Comparison of ENCODE assay signal across 27 mouse cellular contexts in the genomic region with DNA sequence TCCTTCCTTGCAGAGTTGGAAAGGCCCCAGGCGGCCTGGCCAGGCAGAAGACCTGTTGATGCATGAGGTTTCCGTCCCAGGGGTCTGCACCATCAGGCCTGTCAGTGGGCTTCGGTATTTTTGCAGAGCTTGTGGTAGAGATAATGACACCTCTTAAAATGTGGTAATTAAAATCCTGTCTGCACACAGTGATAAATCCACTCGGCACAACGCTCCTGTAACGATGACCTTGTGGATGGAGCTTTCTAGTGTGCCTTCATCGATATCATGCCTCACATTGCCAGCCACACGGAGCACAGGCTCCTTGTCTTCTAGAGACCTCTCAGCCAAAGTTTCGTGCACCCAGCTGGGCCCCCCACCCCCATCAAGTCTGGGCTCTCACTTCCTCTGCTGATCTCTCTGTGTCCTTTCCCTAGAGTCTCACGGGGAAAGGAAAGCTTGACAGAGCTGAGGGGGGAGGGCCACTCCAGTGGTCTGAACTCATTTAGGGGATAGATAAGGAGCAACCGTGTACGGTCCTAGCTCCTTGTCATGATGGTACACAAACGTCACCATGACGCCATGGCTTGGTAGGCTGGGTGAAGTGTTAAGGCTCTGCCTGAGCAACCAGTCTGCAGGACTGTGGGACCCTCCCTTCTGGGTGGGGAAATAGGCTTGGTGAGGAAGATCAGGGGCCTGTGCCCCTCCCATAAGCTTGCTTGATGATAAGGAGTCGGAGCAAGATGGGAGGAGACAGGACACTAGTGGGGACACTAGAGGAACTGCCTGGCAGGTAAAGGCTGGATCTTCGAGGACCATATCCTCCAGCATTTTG.
DNase-seq lines count a peak whose midpoint lies in the region; ATAC-seq and TF ChIP-seq lines count a peak whose summit lies in the region.
"Had no signal": no experiment of that assay in that cellular context is flagged by ENCODE, and none has a peak within 500 bp of the region (broad histone marks: within the 10 kb centered on the region; RNA-seq: fewer than 3 reads in every experiment).

No protein-coding gene starts in this region.

- ATAC-seq in liver, postnatal 0 days: no peak
- peak; percentile 68 for ATAC-seq in liver, embryonic 16.5 days (ENCODE audit: low read depth)
- ATAC-seq: intestine, postnatal 0 days; midbrain, embryonic 15.5 days had no signal

- H3K27me3 ChIP-seq in heart, embryonic 10.5 days (ENCODE audit: insufficient read depth, poor library complexity, severe bottlenecking): peaks cover 31% of the 10 kb centered on the region
- no peaks in the 10 kb centered on the region for H3K27me3 ChIP-seq in liver, postnatal 0 days (ENCODE audit: insufficient read depth, low read length)
- H3K27me3 ChIP-seq in liver, embryonic 16.5 days (ENCODE audit: control insufficient read depth, insufficient read depth, low read depth, low read length): no peaks in the 10 kb centered on the region

- 27% methylated on average over 16 of the region's 16 CpGs for WGBS in heart, embryonic 10.5 days
- WGBS in liver, postnatal 0 days (ENCODE audit: insufficient replicate concordance): 34% methylated on average over 16 of the region's 16 CpGs
- 15% methylated on average over 16 of the region's 16 CpGs for WGBS in liver, embryonic 16.5 days (ENCODE audit: insufficient replicate concordance)

- no peaks in the 10 kb centered on the region for H3K9me3 ChIP-seq in heart, embryonic 10.5 days
- no peaks in the 10 kb centered on the region for H3K9me3 ChIP-seq in liver, postnatal 0 days (ENCODE audit: low read length)
- no peaks in the 10 kb centered on the region for H3K9me3 ChIP-seq in liver, embryonic 16.5 days (replicated peaks; ENCODE audit: control insufficient read depth, low read length)
- H3K9me3 ChIP-seq: embryonic facial prominence, embryonic 15.5 days; megakaryocyte, embryonic 14.5 days; midbrain, embryonic 15.5 days had no signal

- peak overlapping the region; percentile 59; the same call in 1 of the 2 replicates for H3K27ac ChIP-seq in heart, embryonic 10.5 days
- H3K27ac ChIP-seq in liver, postnatal 0 days (ENCODE audit: low read depth): no peak overlapping the region
- H3K27ac ChIP-seq in liver, embryonic 16.5 days (ENCODE audit: low read length): no peak overlapping the region
- H3K27ac ChIP-seq: embryonic facial prominence, embryonic 15.5 days; kidney, postnatal 0 days; layer of hippocampus, adult 2 months; midbrain, embryonic 15.5 days had no signal

- peaks cover 43% of the 10 kb centered on the region for H3K4me1 ChIP-seq in heart, embryonic 10.5 days
- no peaks in the 10 kb centered on the region for H3K4me1 ChIP-seq in liver, postnatal 0 days (ENCODE audit: insufficient read depth)
- no peaks in the 10 kb centered on the region for H3K4me1 ChIP-seq in liver, embryonic 16.5 days (ENCODE audit: control insufficient read depth, low read depth, low read length)

- no peak overlapping the region for H3K4me2 ChIP-seq in liver, postnatal 0 days (ENCODE audit: low read depth, low read length)
- H3K4me2 ChIP-seq in liver, embryonic 16.5 days (ENCODE audit: low read depth, low read length): no peak overlapping the region
- H3K4me2 ChIP-seq: embryonic facial prominence, embryonic 15.5 days; midbrain, embryonic 15.5 days had no signal

- no peaks in the 10 kb centered on the region for H3K36me3 ChIP-seq in heart, embryonic 10.5 days
- H3K36me3 ChIP-seq in liver, postnatal 0 days (replicated peaks; ENCODE audit: insufficient read depth, low read length): no peaks in the 10 kb centered on the region
- no peaks in the 10 kb centered on the region for H3K36me3 ChIP-seq in liver, embryonic 16.5 days (ENCODE audit: control insufficient read depth, insufficient read depth)
- H3K36me3 ChIP-seq: embryonic facial prominence, embryonic 15.5 days; midbrain, embryonic 15.5 days had no signal

- H3K9ac ChIP-seq in liver, postnatal 0 days (replicated peaks): no peak overlapping the region
- no peak overlapping the region for H3K9ac ChIP-seq in liver, embryonic 16.5 days (ENCODE audit: low read depth, low read length)
- H3K9ac ChIP-seq: embryonic facial prominence, embryonic 15.5 days; midbrain, embryonic 15.5 days had no signal

- no peak for DNase-seq in heart, embryonic 10.5 days (ENCODE audit: low spot score)
- DNase-seq in heart, adult 9 months (ENCODE audit: low spot score in 2 of 2): no peak
- peak; percentile 46 for DNase-seq in liver
- DNase-seq in liver, postnatal 0 days: no peak
- DNase-seq in c-Kit-positive CD71-positive TER-119-positive erythroid progenitor cells, embryonic 14.5 days (ENCODE audit: low spot score): peak; percentile 29
- DNase-seq in thymus, postnatal 10 days (ENCODE audit: low spot score in 2 of 2): no peak
- no peak for DNase-seq in adrenal gland, postnatal 36 days
- DNase-seq: adrenal gland, adult 2 months; cerebellum, adult 18-20 months; cerebellum, postnatal 25 days; embryo, embryonic 11 days; gastrocnemius, postnatal 10 days; heart, adult 11 months; heart, postnatal 14 days; layer of hippocampus, postnatal 36 days; lung, adult 18-20 months; right cerebral cortex, postnatal 14 days; spleen, adult 18-20 months; thymus, adult 18-20 months had no signal

- H3K4me3 ChIP-seq in heart, embryonic 10.5 days: no peak overlapping the region
- no peak overlapping the region for H3K4me3 ChIP-seq in liver, postnatal 0 days (ENCODE audit: low read depth, low read length)
- H3K4me3 ChIP-seq in liver, embryonic 16.5 days (ENCODE audit: low read depth, low read length): no peak overlapping the region
- H3K4me3 ChIP-seq: embryonic facial prominence, embryonic 15.5 days; layer of hippocampus, adult 2 months; megakaryocyte, embryonic 14.5 days; midbrain, embryonic 15.5 days; myocyte had no signal

- no peak for TF ChIP-seq EP300 in liver, postnatal 0 days (IDR thresholded peaks at IDR 0.05; ENCODE audit: low read depth)

- TF ChIP-seq CTCF in liver, postnatal 0 days (IDR thresholded peaks at IDR 0.05; ENCODE audit: low read depth): no peak

Comparison
In these comparisons a context has a peak if more than half of its experiments do, and no peak if none do; other contexts are left out.
1. DNase-seq: peak in liver (single experiment) and c-Kit-positive CD71-positive TER-119-positive erythroid progenitor cells, embryonic 14.5 days (single experiment); none in heart, embryonic 10.5 days (single experiment), heart, adult 9 months (0 of 2), liver, postnatal 0 days (single experiment), thymus, postnatal 10 days (0 of 2) and adrenal gland, postnatal 36 days (0 of 2).